Mouse (Mus musculus) thymus, postnatal 10 days (tissue): ENCODE measurements at regions not wholly inside any gene's neighbourhood (a gene's known extent, or its start where the extent isn't known, plus 50 kb on each side); places are given as distances from the start of the nearest gene placed in this dataset.

Experiments used
- DNase-seq, 2 experiments: peaks; one replicate each; pipeline ENCODE4 v3.0.0; 2021; ENCODE audit warnings: low spot score in 2 of 2

- no peak for DNase-seq
These were observed 350.9 kb upstream of the Map3k7 start for GRCm38 (mm10) chr4:31612825-31613514.

- DNase-seq, result no peak
These were observed 346.3 kb upstream of the Map3k7 start for GRCm38 (mm10) chr4:31617572-31617971.

DNA sequence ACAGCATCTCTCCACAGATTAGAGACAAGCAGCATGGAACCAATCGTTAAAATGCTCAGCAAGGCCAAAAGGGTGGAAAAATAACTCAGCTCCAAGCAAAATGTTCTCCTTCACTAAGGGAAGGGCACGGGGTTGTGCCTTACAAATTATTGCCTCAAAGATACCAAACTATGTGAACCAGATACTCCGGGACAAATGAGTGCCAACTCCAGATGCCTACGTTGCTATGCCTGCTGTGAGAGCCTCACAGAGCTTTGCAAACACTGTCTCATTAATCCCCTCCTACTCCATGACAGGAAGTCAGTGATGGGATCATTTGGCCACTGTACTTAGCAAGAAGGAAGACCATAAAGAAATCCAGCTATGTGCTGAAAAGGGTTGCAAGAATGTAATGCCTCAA, 345.9 kb upstream of the Map3k7 start:
- DNase-seq, result no peak

DNA sequence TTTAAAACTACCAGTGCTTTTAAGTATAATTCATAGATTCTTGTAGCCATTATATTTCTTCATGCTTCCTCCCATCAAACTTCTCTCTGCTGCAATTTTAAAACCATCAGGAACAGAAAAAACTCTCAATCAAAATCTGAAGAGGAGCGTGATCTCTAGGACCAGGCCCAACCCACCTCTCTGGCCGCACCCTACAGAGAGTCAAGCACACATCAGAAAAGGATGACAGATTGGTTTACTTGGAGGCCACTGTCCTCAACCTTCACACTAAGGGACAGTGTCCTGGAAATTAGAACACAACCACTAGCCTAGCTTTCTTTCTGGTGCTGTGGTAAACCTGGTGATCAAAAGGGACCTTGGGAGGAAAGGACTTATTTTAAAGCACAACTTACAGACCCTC, 342.7 kb upstream of the Map3k7 start:
- no peak for DNase-seq

GRCm38 (mm10) chr4:31627053-31627452, 336.8 kb upstream of the Map3k7 start:
- DNase-seq, result no peak

DNA sequence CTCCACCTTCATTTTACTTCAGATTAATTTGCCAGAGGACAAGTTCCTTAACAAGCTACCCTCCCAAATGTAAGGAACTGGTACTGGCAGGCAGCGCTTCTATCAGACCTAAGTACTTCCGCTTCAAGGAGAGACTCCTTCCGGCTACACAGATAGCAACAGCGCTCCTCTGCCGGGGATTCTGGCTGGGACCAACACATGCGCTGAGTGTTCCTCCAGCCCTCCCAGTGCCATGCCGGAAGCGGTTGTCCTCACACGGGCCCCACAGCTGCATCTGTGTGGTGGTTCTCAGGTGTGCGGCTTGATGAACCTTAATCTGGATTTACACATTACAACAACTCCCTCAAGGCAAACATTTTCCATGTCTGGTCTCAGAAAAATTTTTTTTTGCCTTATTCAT, 336.1 kb upstream of the Map3k7 start:
- peak; percentile 7 to 22 for DNase-seq

GRCm38 (mm10) chr4:31638564-31638963, 325.3 kb upstream of the Map3k7 start:
- DNase-seq, result no peak

GRCm38 (mm10) chr4:31642161-31642560, 321.7 kb upstream of the Map3k7 start:
- DNase-seq, result peak in 1 of 2 experiments; percentile 11

- DNase-seq, result no peak
These were observed 321.2 kb upstream of the Map3k7 start for GRCm38 (mm10) chr4:31642593-31643290.

- DNase-seq, result no peak
These were observed 315.1 kb upstream of the Map3k7 start for GRCm38 (mm10) chr4:31648631-31649368.

DNA sequence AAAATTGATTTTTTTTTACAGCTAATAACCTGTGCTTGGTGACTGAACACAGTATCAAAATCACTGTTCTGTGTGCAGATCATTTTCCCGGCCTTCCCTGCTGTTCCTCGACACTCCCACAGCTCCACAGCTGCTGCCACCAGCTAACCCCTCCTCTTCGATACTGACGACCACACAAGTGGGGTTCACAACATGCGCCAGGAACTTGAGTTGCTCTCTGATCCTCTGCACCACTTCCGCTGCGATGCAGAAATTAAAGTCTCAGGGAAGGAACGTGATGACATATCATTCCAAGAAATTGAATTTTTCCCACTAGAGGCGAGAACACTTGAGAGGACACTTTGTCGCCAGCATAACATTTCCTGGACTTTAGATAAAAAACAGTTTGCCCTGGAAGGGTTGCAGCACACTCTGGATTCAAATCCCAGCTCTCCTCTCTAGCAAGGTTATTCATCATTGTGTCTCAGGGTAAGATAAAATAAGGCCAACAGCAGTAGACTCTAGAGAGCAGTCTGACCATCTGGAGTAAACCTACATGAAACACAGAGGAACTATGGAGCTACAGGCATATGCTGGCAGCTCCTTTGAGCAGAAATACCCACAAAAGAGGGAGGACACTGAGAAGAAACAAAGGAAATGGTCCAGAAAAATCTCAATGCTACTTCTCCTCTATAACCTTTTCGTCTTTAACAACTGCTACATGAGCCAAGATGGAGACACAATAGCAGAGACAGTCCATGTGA, 308.4 kb upstream of the Map3k7 start:
- DNase-seq, result no peak

DNA sequence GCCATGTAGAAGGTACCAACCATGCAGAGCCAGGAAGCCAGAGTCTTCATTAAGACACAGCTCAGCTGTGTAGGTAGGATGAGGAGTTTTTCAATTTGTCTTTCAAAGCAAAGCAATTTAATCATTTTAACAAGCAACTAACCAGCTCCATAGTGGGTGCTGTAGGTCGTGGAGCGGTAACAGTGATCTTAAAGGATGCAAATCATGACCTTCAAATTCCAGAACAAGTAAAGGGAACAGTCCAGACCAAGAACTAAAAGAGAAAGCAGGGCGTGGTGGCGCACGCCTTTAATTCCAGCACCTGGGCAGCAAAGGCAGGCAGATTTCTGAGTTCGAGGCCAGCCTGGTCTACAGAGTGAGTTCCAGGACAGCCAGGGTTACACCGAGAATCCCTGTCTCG, 307.8 kb upstream of the Map3k7 start:
- no peak for DNase-seq

DNA sequence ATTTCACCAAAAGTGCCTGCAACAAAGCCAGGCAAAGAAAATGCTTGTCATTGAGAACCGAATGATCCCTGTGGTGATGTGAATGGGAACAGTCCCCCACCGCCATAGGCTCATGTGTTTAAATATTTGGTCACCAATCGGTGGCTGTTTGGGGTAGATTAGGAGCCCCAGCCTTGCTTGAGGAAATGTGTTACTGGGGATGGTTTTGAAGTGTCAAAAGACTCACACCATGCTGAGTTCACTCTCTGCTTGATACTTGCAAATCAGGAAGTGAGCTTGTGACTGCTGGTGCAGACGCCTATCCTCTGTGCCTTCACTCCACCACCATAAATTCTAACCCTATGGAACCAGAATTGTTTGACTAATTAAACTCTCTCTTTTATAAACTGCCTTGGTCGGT, 305.1 kb upstream of the Map3k7 start:
- no peak for DNase-seq

GRCm38 (mm10) chr4:31660896-31661295, 303.0 kb upstream of the Map3k7 start:
- no peak for DNase-seq

GRCm38 (mm10) chr4:31671530-31672170, 292.2 kb upstream of the Map3k7 start:
- no peak for DNase-seq

- DNase-seq, result no peak
These were observed 291.6 kb upstream of the Map3k7 start for GRCm38 (mm10) chr4:31672171-31672841.

DNA sequence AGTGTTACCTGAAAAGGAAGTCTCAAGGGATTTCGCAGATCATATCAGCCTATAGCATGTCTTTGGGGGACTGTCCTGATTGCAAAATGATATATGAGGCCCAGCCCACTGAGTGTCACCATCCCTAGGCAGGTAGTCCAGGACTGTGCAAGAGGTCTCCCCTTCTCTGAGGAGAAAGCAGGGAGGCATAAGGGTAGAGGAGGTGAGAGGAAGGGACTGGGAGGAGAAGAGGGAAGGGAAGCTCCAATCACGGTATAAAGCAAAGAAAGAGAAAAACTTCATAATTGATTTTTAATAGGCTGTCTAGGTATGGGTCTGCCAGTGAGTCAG, 291.1 kb upstream of the Map3k7 start:
- DNase-seq, result no peak

- no peak for DNase-seq
These were observed 284.8 kb upstream of the Map3k7 start for GRCm38 (mm10) chr4:31679007-31679590.

DNA sequence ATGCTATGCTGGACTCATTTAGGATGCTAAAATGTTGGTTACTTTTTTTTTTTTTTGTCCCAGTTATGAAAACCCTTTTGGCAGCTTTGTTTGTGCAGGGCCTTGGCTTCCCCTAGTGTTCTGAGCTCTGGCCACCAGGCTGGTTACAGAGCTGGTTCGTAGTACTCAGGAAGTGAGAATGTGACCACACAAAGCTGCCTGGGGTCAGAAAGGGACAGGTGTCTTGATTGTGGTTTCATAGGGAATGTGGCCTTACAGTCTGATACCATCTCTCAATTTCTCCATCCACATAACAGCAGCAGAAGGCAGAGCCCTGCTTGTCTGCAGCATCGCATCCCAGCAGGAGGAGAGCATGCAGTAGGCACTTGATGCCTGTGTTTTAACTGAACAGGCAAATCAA, 282.9 kb upstream of the Map3k7 start:
- DNase-seq, result no peak

- no peak for DNase-seq
These were observed 274.8 kb upstream of the Map3k7 start for GRCm38 (mm10) chr4:31689083-31689482.
